Mouse (Mus musculus) liver, embryonic 14.5 days (tissue): ENCODE data around the gene Gm42742. TPM values are rescaled to one million over a fixed set of nuclear protein-coding genes. Genes with fewer than 3 reads are reported as not detected.

Experiments
- ATAC-seq: fragments of 200-750 bp; cut with Nextera tagmentation; 2 replicates; pipeline ENCODE4 v1.8.0; 2017; ENCODE audit warnings: moderate number of reproducible peaks, mild to moderate bottlenecking, moderate library complexity; ENCODE audit not compliant: insufficient read depth
- DNase-seq, 3 experiments: peaks; one replicate each; pipeline ENCODE4 v3.0.0-alpha.2; 2012 to 2013; ENCODE audit warnings: low read depth in 3 of 3, low spot score in 3 of 3
- H3K27ac ChIP-seq: fragments of 300-500 bp; sonication (generic); 2 replicates; pipeline ENCODE4 v1.5.1; 2014; ENCODE audit warnings: moderate library complexity, mild to moderate bottlenecking, control low read depth, inconsistent platforms
- H3K27me3 ChIP-seq: fragments of 300-500 bp; sonication (generic); 2 replicates; pipeline ENCODE4 v1.6.1; 2014; ENCODE audit warnings: mild to moderate bottlenecking, low read length, moderate library complexity; ENCODE audit not compliant: control insufficient read depth, insufficient read depth
- H3K36me3 ChIP-seq: fragments of 300-500 bp; sonication (generic); replicated peaks from 2 replicates; pipeline ENCODE4 v1.6.1; 2014; ENCODE audit warnings: low read depth; ENCODE audit not compliant: control insufficient read depth, insufficient read depth
- H3K4me1 ChIP-seq, 2 experiments: fragments of 200-500 bp in 1 of 2; fragments of 300-500 bp in 1 of 2; sonication (generic) in 1 of 2; replicated peaks; 2 replicates each; pipeline ENCODE4 v1.6.1; 2012 to 2014; ENCODE audit warnings: antibody characterized with exemption in 1 of 2, inconsistent platforms in 1 of 2, low read length in 1 of 2; ENCODE audit not compliant: control insufficient read depth in 2 of 2, insufficient read depth in 2 of 2
- H3K4me2 ChIP-seq: fragments of 300-500 bp; sonication (generic); 2 replicates; pipeline ENCODE4 v1.6.1; 2014; ENCODE audit warnings: low read depth, mild to moderate bottlenecking, control low read depth, moderate library complexity
- H3K4me3 ChIP-seq, 2 experiments: fragments of 200-500 bp in 1 of 2; fragments of 300-500 bp in 1 of 2; sonication (generic) in 1 of 2; 2 replicates each; pipeline ENCODE4 v1.5.1; 2012 to 2014; ENCODE audit warnings: low read depth in 2 of 2, low read length in 2 of 2, mild to moderate bottlenecking in 2 of 2, control low read depth in 1 of 2, inconsistent platforms in 1 of 2, moderate library complexity in 1 of 2; ENCODE audit not compliant: insufficient read depth in 1 of 2
- H3K9ac ChIP-seq: fragments of 300-500 bp; sonication (generic); replicated peaks from 2 replicates; pipeline ENCODE4 v1.6.1; 2014; ENCODE audit warnings: mild to moderate bottlenecking, control low read depth, moderate library complexity
- H3K9me3 ChIP-seq: fragments of 300-500 bp; sonication (generic); 2 replicates; pipeline ENCODE4 v1.6.1; 2016; ENCODE audit warnings: low read length, mixed read lengths; ENCODE audit not compliant: control insufficient read depth
- CTCF ChIP-seq: IDR thresholded peaks from 2 replicates; pipeline ENCODE4 v1.5.1; 2016; ENCODE audit warnings: antibody characterized with exemption, low read depth, control low read depth
- EP300 ChIP-seq: IDR thresholded peaks from 2 replicates; pipeline ENCODE4 v1.6.1; 2016; ENCODE audit warnings: antibody characterized with exemption, low read depth
- WGBS: fragments of 180-500 bp; shearing (Covaris S2); extraction: QIAGEN DNeasy Blood & Tissue Kit; methylation state at CpG from one replicate; pipeline ENCODE4 v1.1.7; 2014; ENCODE audit not compliant: insufficient replicate concordance; 5-methylcytosine and 5-hydroxymethylcytosine counted together
- polyA plus RNA-seq, 2 experiments: library from polyadenylated mRNA; depleted of rRNA in 1 of 2; stranded (reverse) in 1 of 2; unstranded in 1 of 2; fragments of >200 nt; fragmentation: Nextera tagmentation in 1 of 2; extraction: Ambion mirVana in 1 of 2; gene quantifications; 2 replicates each; pipeline versions ENCODE4 v1.2.1 to v1.2.3; 2012 to 2014

The Gm42742 gene
- polyA plus RNA-seq, 2 experiments = 1.2 to 15.7 TPM

- no peak overlapping the region for H3K27ac ChIP-seq
Observed at GRCm38 (mm10) chr7:127020491-127020890, 406 bp downstream of the Gm42742 start.

GRCm38 (mm10) chr7:127020031-127020430 is 866 bp downstream of the Gm42742 start:
- ATAC-seq (no peak), DNase-seq (no peak)
- no peak overlapping the region for H3K4me2 ChIP-seq
- no peaks in the 10 kb centered on the region for H3K27me3 ChIP-seq
- H3K4me1 ChIP-seq = peaks cover 24 to 36% of the 10 kb centered on the region in 2 experiments
- H3K36me3 ChIP-seq = peaks cover 29% of the 10 kb centered on the region
- 67% methylated on average over 3 of the region's 3 CpGs for WGBS
- no peak overlapping the region for H3K27ac ChIP-seq
- no peaks in the 10 kb centered on the region for H3K9me3 ChIP-seq
- H3K4me3 ChIP-seq = no peak overlapping the region
- H3K9ac ChIP-seq = no peak overlapping the region
- TF ChIP-seq EP300 = no peak
- no peak for TF ChIP-seq CTCF

More at GRCm38 (mm10) chr7:127020491-127020890, 406 bp downstream of the Gm42742 start:
- no peak for ATAC-seq
- 61% methylated on average over 5 of the region's 5 CpGs for WGBS
- no peak for TF ChIP-seq EP300
- no peak for TF ChIP-seq CTCF
- DNase-seq = no peak
- Histone ChIP-seq H3K4me1 (peaks cover 24 to 35% of the 10 kb centered on the region in 2 experiments), H3K4me3 (peak overlapping the region; percentile 7 to 36; a peak in 2 of 4 replicates), H3K27me3 (no peaks in the 10 kb centered on the region), H3K9ac (no peak overlapping the region), H3K36me3 (peaks cover 27% of the 10 kb centered on the region), H3K9me3 (no peaks in the 10 kb centered on the region), H3K4me2 (peak overlapping the region; percentile 67)

GRCm38 (mm10) chr7:127019306-127019960 is 1.5 kb downstream of the Gm42742 start:
- Histone ChIP-seq H3K4me2 (no peak overlapping the region), H3K9ac (no peak overlapping the region), H3K36me3 (peaks cover 27% of the 10 kb centered on the region), H3K4me3 (no peak overlapping the region), H3K27me3 (no peaks in the 10 kb centered on the region), H3K9me3 (no peaks in the 10 kb centered on the region), H3K27ac (no peak overlapping the region), H3K4me1 (peaks cover 24 to 34% of the 10 kb centered on the region in 2 experiments)
- 69% methylated on average over 14 of the region's 14 CpGs for WGBS
- TF ChIP-seq CTCF (no peak), EP300 (no peak)
- DNase-seq = no peak
- no peak for ATAC-seq

GRCm38 (mm10) chr7:127018416-127019305 is 2.2 kb downstream of the Gm42742 start:
- DNase-seq (no peak), ATAC-seq (no peak)
- 75% methylated on average over 15 of the region's 15 CpGs for WGBS
- Histone ChIP-seq H3K4me3 (no peak overlapping the region), H3K4me1 (peaks cover 16 to 29% of the 10 kb centered on the region in 2 experiments), H3K27ac (no peak overlapping the region), H3K9me3 (no peaks in the 10 kb centered on the region), H3K9ac (no peak overlapping the region), H3K27me3 (no peaks in the 10 kb centered on the region), H3K4me2 (no peak overlapping the region), H3K36me3 (peaks cover 19% of the 10 kb centered on the region)
- TF ChIP-seq CTCF (no peak), EP300 (no peak)

GRCm38 (mm10) chr7:127017950-127018345 is 2.9 kb downstream of the Gm42742 start:
- no peak for ATAC-seq
- no peak for TF ChIP-seq EP300
- TF ChIP-seq CTCF = no peak
- H3K4me2 ChIP-seq = peak overlapping the region; percentile 31; the same call in 1 of the 2 replicates
- peaks cover 9 to 30% of the 10 kb centered on the region in 2 experiments for H3K4me1 ChIP-seq
- H3K4me3 ChIP-seq = no peak overlapping the region
- no peaks in the 10 kb centered on the region for H3K9me3 ChIP-seq
- H3K27ac ChIP-seq = peak overlapping the region; percentile 14; the same call in 1 of the 2 replicates
- DNase-seq = no peak
- H3K9ac ChIP-seq = no peak overlapping the region; the same call in 1 of the 2 replicates
- peaks cover 12% of the 10 kb centered on the region for H3K36me3 ChIP-seq
- no peaks in the 10 kb centered on the region for H3K27me3 ChIP-seq
- 46% methylated on average over 6 of the region's 6 CpGs for WGBS
